Mouse (Mus musculus): Measurements from ENCODE around the gene Cavin4.

DNA sequence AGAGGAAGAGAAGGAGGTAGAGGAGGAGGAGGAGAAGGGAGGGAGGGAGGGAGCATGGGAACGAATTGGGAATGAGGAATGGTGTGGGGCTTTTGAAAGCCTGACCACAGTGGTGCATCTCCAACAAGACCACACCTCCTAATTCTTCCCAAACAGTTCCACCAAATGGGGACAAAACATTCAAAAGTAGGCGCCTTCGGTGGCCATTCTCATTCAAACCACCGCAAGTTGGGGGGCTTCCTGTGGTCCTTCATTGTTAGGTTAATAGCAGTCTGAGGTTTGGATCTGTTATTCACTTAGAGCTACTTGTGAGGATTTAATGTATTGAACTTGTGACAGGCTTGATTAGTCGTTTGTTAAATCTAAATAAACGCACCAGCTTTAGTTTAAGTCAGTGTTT is 38.4 kb upstream of the Cavin4 start:
- TF ChIP-seq POLR2A (IDR thresholded peaks at IDR 0.05; ENCODE audit: borderline replicate concordance, insufficient read depth, low read length) (no peak), CTCF (IDR thresholded peaks at IDR 0.05; ENCODE audit: borderline replicate concordance, insufficient read depth, low read depth, low read length) (no peak)
